Mouse (Mus musculus) midbrain, postnatal 0 days (tissue): ENCODE measurements at regions not wholly inside any gene's neighbourhood (a gene's known extent, or its start where the extent isn't known, plus 50 kb on each side); places are given as distances from the start of the nearest gene placed in this dataset.

ENCODE experiments used
- ATAC-seq: fragments of 200-750 bp; cut with Nextera tagmentation; 2 replicates; pipeline ENCODE4 v1.8.0; 2017; ENCODE audit warnings: moderate number of reproducible peaks, mild to moderate bottlenecking, moderate TSS enrichment, moderate library complexity; ENCODE audit not compliant: low FRiP score
- DNase-seq: peaks from one replicate; pipeline ENCODE4 v3.0.0-alpha.2; 2015; ENCODE audit warnings: low spot score
- H3K27ac ChIP-seq: fragments of 300-500 bp; sonication (generic); 2 replicates; pipeline ENCODE4 v1.5.1; 2014; ENCODE audit warnings: low read depth, mild to moderate bottlenecking, low read length, mixed read lengths
- H3K27me3 ChIP-seq: fragments of 300-500 bp; sonication (generic); 2 replicates; pipeline ENCODE4 v1.6.1; 2014; ENCODE audit warnings: low read length, control low read depth, mixed read lengths; ENCODE audit not compliant: insufficient read depth
- H3K36me3 ChIP-seq: fragments of 300-500 bp; sonication (generic); 2 replicates; pipeline ENCODE4 v1.6.1; 2014; ENCODE audit warnings: low read length, control low read depth, mixed read lengths; ENCODE audit not compliant: insufficient read depth
- H3K4me1 ChIP-seq: fragments of 300-500 bp; sonication (generic); 2 replicates; pipeline ENCODE4 v1.6.1; 2014; ENCODE audit warnings: mild to moderate bottlenecking, control low read depth, antibody characterized with exemption, low read length, mixed read lengths; ENCODE audit not compliant: insufficient read depth
- H3K4me2 ChIP-seq: fragments of 300-500 bp; sonication (generic); 2 replicates; pipeline ENCODE4 v1.6.1; 2014; ENCODE audit warnings: low read depth, mild to moderate bottlenecking, low read length, mixed read lengths; ENCODE audit not compliant: poor library complexity, severe bottlenecking
- H3K4me3 ChIP-seq: fragments of 300-500 bp; sonication (generic); 2 replicates; pipeline ENCODE4 v1.5.1; 2014; ENCODE audit warnings: low read depth, mild to moderate bottlenecking, low read length, moderate library complexity
- H3K9ac ChIP-seq: fragments of 300-500 bp; sonication (generic); replicated peaks from 2 replicates; pipeline ENCODE4 v1.6.1; 2014; ENCODE audit warnings: mild to moderate bottlenecking, low read length, moderate library complexity, mixed read lengths; ENCODE audit not compliant: poor library complexity, severe bottlenecking
- H3K9me3 ChIP-seq: fragments of 300-500 bp; sonication (generic); 2 replicates; pipeline ENCODE4 v1.6.1; 2016; ENCODE audit warnings: low read length, control low read depth
- CTCF ChIP-seq: IDR thresholded peaks from 2 replicates; pipeline ENCODE4 v1.5.1; 2016; ENCODE audit warnings: antibody characterized with exemption, mild to moderate bottlenecking
- WGBS: fragments of 180-500 bp; shearing (Covaris S2); extraction: QIAGEN DNeasy Blood & Tissue Kit; methylation state at CpG from one replicate; pipeline ENCODE4 v1.1.7; 2014; 5-methylcytosine and 5-hydroxymethylcytosine counted together

GRCm38 (mm10) chr11:79831591-79832320, 130.4 kb downstream of the Utp6 start:
- H3K27ac ChIP-seq = no peak overlapping the region
- H3K9ac ChIP-seq = no peak overlapping the region
- no peak for ATAC-seq
- no peak overlapping the region for H3K4me3 ChIP-seq
- WGBS = 82% methylated on average over 11 of the region's 11 CpGs
- no peaks in the 10 kb centered on the region for H3K9me3 ChIP-seq
- H3K4me1 ChIP-seq = no peaks in the 10 kb centered on the region
- H3K27me3 ChIP-seq = no peaks in the 10 kb centered on the region
- TF ChIP-seq CTCF = no peak
- H3K4me2 ChIP-seq = no peak overlapping the region
- H3K36me3 ChIP-seq = no peaks in the 10 kb centered on the region
- peak; percentile 19 for DNase-seq

- 79% methylated on average over 5 of the region's 5 CpGs for WGBS
- H3K27me3 ChIP-seq = no peaks in the 10 kb centered on the region
- H3K4me1 ChIP-seq = no peaks in the 10 kb centered on the region
- H3K4me3 ChIP-seq = no peak overlapping the region
- no peak overlapping the region for H3K9ac ChIP-seq
- H3K27ac ChIP-seq = no peak overlapping the region
- no peak for TF ChIP-seq CTCF
- no peaks in the 10 kb centered on the region for H3K9me3 ChIP-seq
- DNase-seq (peak; percentile 13), ATAC-seq (no peak)
- no peaks in the 10 kb centered on the region for H3K36me3 ChIP-seq
- no peak overlapping the region for H3K4me2 ChIP-seq
Observed at GRCm38 (mm10) chr11:79830567-79831055, 131.6 kb downstream of the Utp6 start.

GRCm38 (mm10) chr11:79827034-79827433, 135.2 kb downstream of the Utp6 start:
- TF ChIP-seq CTCF = no peak
- no peaks in the 10 kb centered on the region for H3K4me1 ChIP-seq
- DNase-seq = no peak
- no peak overlapping the region for H3K27ac ChIP-seq
- no peak overlapping the region for H3K9ac ChIP-seq
- 93% methylated on average over 3 of the region's 3 CpGs for WGBS
- H3K4me3 ChIP-seq = no peak overlapping the region
- H3K27me3 ChIP-seq = no peaks in the 10 kb centered on the region
- no peaks in the 10 kb centered on the region for H3K36me3 ChIP-seq
- no peak for ATAC-seq
- no peaks in the 10 kb centered on the region for H3K9me3 ChIP-seq
- H3K4me2 ChIP-seq = no peak overlapping the region

- Histone ChIP-seq H3K27me3 (no peaks in the 10 kb centered on the region), H3K4me2 (no peak overlapping the region), H3K4me3 (no peak overlapping the region), H3K4me1 (no peaks in the 10 kb centered on the region), H3K36me3 (no peaks in the 10 kb centered on the region), H3K27ac (no peak overlapping the region), H3K9me3 (no peaks in the 10 kb centered on the region), H3K9ac (no peak overlapping the region)
- no peak for TF ChIP-seq CTCF
- 85% methylated on average over 4 of the region's 4 CpGs for WGBS
- no peak for ATAC-seq
- DNase-seq = no peak
Observed at GRCm38 (mm10) chr11:79825881-79826280, 136.3 kb downstream of the Utp6 start.

- no peak overlapping the region for H3K9ac ChIP-seq
- H3K4me3 ChIP-seq = no peak overlapping the region
- H3K4me1 ChIP-seq = no peaks in the 10 kb centered on the region
- WGBS = 86% methylated on average over 11 of the region's 11 CpGs
- DNase-seq = no peak
- TF ChIP-seq CTCF = no peak
- no peak overlapping the region for H3K4me2 ChIP-seq
- no peaks in the 10 kb centered on the region for H3K9me3 ChIP-seq
- no peaks in the 10 kb centered on the region for H3K27me3 ChIP-seq
- H3K27ac ChIP-seq = no peak overlapping the region
- ATAC-seq = no peak
- no peaks in the 10 kb centered on the region for H3K36me3 ChIP-seq
Observed at GRCm38 (mm10) chr11:79823631-79824310, 138.4 kb downstream of the Utp6 start.

GRCm38 (mm10) chr11:79821986-79822385, 140.2 kb downstream of the Utp6 start:
- WGBS = 75% methylated on average over 5 of the region's 5 CpGs

More at GRCm38 (mm10) chr11:79821986-79822385, 140.2 kb downstream of the Utp6 start:
- no peak for DNase-seq
- no peaks in the 10 kb centered on the region for H3K27me3 ChIP-seq
- TF ChIP-seq CTCF = no peak
- H3K4me2 ChIP-seq = no peak overlapping the region
- no peak overlapping the region for H3K9ac ChIP-seq
- no peak overlapping the region for H3K27ac ChIP-seq
- no peak for ATAC-seq
- no peaks in the 10 kb centered on the region for H3K9me3 ChIP-seq
- no peak overlapping the region for H3K4me3 ChIP-seq
- H3K36me3 ChIP-seq = no peaks in the 10 kb centered on the region
- no peaks in the 10 kb centered on the region for H3K4me1 ChIP-seq
